Mouse (Mus musculus) retina, postnatal 1 day (tissue): ENCODE data around the gene Pde4c.

Source experiments
- DNase-seq: peaks from one replicate; pipeline ENCODE4 v3.0.0-alpha.2; 2012

The Pde4c gene

GRCm38 (mm10) chr8:70725792-70726447, 2.4 kb downstream of the Pde4c start:
- DNase-seq, result no peak

DNA sequence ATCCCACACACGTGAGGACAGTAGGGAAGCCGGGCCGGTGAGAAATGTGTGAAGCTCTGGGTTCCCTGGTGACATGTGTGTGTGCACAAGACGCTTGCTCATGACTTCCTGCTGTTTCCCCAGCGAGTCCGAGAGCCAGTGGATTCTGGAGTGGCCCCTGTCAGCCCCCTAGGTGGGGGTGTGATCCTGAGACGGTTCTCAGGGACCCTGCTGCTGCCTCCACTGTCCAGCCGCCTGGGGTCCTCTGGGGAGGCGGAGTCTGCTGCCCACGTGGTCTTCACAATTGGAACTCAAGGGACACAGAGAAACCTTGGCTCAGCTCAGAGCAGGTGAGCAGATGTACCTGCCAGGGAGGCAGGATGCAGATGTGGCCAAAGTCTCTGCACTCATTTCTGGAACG, 3.2 kb downstream of the Pde4c start:
- no peak for DNase-seq

DNA sequence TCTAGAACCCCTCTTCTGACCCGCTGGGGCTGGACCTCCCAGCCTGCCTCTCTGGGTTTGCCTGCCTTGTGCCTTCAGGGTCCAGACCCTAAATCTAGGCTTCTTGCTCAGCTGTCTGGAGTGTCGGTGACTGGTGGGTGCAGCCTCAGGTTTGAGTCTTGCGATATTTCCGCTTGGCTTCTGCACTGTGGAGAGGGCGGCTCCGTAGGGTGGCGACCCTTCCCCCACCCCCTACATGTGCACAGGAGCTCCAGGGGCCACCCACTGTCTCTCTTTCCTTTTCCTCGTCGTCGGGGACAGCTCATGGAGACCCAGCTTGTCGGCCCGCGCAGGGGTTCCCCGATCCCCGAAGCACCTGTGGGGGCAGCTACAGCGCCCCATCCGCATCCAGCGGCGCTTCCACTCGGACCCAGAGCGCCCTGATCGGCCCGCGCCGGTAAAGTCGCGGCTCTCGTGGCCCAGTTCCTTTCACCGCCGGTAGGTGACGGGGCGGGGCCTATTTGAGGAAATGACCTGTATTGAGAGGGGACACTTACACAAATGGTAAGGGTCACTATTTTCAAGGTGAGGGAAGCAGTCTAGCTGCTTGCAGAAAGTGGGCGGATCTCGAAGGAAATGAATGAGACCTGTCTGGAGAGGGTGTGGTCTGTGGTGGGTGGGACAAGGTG, 6.4 kb downstream of the Pde4c start:
- DNase-seq, result peak; percentile 56

DNA sequence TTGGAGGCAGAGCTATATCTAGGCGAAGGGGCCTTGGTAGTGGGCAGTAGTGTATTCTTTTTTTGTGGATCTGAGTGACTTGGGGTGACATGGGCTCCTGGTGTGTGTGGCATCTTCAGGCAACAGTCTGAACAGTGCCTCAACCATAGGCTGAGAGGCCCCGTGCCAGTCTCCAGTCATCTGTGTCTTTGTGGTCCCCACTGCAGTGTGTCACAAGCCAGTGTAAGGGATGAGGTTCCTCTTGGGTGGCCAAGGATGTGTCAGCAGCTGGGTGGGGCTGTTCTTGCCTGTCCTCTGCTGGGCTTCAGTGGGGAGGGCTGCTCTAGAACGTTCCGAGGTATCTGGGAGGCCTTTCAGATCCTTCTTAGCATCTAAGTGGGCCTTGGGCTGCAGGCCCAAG, 7.4 kb downstream of the Pde4c start:
- DNase-seq, result no peak

- no peak for DNase-seq
Observed at GRCm38 (mm10) chr8:70737705-70738104, 14.2 kb downstream of the Pde4c start.

GRCm38 (mm10) chr8:70738211-70738610, 14.7 kb downstream of the Pde4c start:
- no peak for DNase-seq

GRCm38 (mm10) chr8:70741661-70742060, 18.1 kb downstream of the Pde4c start:
- DNase-seq, result no peak

DNA sequence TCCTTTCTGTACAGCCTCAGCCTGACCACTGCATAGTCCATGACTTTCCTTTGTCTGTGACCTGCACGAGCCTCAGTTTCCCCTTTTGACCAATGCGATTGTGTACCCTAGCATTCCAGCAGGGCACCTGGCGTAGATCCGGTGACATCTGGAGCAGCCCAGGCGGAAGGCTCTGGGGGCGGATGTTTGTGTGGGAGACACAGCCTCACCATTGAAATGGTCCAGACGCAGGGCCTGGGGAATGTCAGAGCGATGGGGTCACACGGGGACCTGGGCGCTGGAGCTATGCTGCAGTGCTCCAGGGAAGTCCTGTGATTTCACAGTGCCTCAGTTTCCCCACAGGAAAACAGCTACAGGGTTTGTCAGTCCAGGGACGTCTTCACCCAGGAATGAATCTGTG, 18.7 kb downstream of the Pde4c start:
- DNase-seq, result no peak

DNA sequence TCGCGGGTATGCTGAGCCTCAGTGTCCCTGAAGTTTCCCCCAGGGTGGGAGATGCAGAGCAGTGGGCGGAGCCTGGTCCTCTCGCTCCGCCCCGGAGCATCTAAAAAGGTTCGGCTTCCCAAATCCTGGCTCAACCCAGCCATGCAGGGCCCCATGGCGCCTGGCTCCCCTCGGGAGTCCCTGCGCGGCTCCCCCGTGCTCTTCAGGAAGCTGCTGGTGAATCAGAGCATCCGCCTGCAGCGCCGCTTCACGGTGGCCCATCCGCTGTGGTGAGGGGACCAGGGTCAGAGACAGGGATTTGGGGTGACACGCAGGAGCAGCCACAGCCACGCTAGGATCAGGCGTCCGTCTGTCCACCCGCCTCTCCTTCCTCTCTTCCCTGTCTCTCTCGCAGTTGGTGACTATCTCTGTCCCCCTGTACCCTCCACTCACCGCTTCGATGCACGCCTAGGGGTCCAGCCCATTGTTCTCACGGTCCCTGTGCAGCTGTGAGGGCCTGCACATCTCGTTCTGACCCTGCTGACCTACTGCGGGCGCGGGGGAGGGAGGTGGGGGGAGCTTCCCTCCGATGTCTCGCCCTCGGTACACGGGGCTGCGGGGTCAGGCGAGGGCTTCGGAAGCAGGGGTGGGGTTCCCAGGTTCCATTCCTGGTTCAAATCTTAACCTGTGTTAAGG, 19.6 kb downstream of the Pde4c start:
- peak; percentile 42 for DNase-seq

DNA sequence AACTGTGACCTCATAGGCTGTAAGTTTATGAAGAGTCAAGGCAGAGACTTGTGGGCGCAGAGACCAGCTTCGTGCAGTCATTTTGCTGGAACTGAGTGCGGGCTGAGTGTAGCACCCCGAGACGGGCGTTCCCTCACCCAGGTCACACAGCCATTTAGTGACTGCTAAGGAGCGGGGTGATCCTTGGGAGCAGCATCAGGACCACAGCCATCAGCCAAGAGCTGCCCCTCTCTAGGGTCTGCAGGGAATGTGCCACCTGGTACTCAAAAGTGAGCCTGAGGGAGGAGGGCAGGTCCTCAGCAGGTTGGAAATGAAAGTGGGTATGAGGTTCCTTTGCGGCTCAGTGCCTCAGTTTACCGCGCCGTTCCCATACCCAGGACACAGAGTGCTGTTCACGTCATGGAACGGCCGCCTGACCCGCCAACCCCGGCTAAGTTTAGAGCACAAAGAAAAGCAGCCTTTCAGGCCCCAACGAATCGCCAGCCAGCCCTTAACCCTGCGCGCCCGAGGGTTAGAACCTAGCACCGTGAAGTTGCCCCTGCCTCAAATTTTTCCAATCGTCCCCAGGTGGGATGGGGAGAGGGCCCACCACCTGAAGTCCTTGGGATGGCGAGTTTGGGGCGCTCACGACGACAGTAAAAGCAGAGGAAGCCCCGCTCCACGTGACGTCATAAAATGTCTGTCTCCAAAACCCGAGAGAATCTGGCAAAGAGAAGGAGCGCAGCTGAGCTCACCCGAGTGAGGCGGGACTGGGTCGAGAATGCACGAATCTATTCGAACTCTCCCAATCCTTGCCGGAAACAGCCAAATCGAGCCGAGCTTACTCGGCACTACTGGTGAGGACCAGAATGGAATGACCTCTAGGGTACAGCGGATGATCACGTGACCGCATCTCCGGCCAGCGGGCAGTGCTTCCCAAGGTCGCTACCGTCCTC, 20.4 kb downstream of the Pde4c start:
- peak; percentile 40 for DNase-seq

- DNase-seq, result no peak
Observed at GRCm38 (mm10) chr8:70744806-70745205, 21.3 kb downstream of the Pde4c start.

DNA sequence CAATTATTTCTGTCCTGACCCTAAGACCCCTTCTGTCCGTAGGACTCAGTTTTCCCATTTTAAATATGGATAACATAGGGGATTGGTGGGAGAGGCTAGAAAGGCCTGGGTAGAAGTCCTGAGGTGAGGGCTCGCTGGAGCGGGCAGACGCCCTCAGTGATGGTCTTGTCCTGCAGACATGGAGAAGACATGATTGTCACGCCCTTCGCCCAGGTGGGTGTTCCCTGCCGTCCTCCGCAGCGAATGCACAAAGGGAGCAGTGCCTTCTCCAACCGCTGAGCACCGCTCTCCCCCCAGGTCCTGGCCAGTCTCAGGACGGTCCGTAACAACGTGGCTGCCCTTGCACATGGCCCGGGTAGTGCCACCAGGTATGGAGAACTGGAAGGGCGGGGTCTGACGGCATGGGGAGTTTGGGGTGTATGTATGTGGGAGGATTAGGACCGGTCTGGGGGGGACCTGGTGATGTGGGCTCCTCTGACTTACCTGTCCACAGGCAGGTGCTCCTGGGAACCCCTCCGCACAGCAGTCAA, 22.2 kb downstream of the Pde4c start:
- no peak for DNase-seq

DNA sequence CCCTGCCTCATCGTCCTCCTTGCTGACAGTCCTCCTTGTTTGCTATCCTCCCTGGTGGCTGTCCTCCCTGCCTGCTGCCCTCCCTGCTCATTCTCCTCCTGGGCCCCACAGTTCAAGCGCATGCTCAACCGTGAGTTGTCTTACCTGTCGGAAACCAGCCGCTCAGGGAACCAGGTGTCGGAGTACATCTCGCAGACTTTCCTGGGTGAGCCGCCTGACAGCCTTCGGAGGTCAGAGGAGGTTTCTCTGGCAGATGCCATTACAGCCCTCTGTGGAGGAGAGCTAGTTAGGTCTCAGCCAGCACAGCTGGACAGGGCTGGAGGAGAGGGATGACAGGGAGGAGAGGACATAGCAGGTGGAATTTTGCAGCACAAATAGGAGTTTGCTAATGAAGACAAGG, 23.2 kb downstream of the Pde4c start:
- no peak for DNase-seq

- DNase-seq, result no peak
Observed at GRCm38 (mm10) chr8:70747211-70747890, 23.8 kb downstream of the Pde4c start.

DNA sequence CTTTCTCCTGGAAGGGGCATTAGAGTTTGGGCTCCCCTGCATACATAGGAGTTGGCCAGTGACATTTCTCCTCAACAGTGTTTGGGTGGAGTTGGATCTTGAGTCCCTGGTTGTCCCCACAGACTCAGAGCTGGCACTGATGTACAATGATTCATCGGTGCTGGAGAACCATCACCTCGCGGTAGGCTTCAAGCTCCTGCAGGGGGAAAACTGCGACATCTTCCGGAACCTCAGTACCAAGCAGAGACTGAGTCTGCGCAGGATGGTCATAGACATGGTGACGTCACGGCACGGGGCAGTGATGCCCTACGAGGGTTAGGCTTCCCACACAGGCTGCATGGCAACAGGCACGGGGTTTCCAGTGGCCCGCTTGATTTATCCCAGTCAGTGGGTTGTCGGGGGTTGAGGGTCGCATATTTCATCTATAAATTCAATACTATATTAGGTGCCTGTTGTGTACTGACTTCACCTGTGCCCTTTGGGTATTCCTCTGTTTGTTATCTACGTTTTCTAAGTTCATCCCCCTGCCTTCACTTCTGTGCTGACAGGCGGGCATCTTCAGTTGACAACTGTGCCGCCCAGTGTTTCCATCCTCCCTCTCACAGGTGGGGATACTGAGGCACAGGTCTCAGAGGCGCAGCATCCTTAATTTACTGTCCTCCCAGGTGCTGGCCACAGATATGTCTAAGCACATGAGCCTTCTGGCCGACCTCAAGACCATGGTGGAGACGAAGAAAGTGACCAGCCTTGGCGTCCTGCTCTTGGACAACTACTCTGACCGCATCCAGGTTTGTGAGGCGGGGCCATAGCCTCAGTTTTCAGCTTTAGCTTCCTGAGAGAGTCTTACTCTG, 25.0 kb downstream of the Pde4c start:
- no peak for DNase-seq

DNA sequence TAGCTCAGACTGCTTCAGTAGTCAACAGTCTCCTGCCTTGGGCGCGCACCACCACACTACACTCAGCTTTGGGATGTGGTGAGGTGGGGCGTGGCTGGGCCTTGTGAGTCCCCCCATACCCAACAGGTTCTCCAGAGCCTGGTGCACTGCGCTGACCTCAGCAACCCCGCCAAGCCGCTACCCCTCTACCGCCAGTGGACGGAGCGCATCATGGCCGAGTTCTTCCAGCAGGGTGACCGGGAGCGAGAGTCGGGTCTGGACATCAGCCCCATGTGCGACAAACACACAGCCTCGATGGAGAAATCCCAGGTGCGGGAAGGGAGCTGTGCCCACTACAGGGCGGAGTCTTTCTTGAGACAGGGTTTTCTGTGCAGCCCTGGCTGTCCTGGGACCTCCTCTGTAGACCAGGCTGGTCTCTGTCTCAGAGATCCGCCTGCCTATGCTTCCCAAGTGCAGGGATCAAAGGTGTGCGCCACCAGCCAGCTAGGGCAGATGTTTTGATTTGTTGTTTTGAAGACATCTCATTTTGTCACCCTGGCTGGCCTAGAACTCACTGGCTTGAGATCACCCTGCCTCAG, 25.7 kb downstream of the Pde4c start:
- DNase-seq, result no peak

GRCm38 (mm10) chr8:70750128-70750680, 26.7 kb downstream of the Pde4c start:
- no peak for DNase-seq

DNA sequence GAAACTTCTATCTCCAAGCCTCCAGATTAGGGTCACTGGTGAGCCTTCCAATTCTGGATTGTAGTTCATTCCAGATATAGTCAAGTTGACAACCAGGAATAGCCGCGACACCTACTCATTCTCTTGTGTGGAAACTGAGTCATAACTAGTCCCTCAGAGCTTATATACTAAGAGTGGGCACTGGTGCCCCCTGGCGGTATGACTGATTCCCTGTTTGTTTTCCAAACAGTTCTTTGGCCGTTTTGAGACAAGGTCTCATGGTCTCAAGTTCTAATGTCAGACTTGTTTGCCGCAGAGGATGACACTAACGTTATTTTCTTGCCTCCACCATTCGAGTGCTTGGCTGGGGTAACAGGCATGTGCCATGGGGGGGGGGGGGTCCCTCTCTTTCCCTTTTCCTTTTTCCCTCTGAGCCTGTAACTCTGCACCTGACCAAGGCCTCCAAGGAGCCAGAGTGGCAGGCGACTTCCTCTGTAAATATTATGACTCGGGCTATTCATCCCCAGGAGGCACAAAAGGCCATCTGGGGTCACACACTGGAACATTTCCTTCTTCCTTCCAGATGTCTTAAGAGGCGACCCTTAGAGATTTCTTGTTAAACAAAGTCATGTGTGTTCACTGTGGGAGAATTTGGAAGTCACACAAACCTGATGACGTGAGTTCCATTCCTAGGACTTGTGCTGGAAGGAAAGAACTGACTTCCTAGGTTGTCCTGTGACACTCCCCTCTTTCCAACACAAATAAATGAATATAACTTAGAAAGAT, 28.7 kb downstream of the Pde4c start:
- DNase-seq, result peak; percentile 72

DNA sequence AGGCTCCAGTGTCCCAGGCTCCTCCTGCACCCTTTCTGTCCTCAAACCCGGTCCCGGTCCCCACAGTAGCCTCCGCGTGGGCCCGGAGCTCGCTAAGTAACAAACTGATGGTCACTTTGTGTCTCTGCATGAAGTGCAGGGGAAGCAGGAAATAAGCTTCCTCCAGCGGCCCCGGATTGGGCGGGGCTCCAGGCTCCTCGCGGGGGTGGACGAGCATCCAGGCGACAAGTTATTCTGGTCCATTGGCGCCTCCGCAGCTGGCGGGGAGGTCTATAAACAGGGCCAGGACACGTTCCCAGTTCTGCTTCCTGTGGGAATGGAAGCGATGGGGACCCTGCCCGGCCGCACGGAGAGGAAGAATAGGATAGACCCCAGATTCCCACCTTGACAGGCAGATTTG, 29.6 kb downstream of the Pde4c start:
- no peak for DNase-seq
